Comparison of ENCODE assay signal across 8 mouse cellular contexts in genomic region chr13:22028673-22029460, GRCm38 (mm10). TPM values are rescaled to one million over a fixed set of nuclear protein-coding genes. Genes with fewer than 3 reads are reported as not detected.
DNase-seq lines count a peak whose midpoint lies in the region; ATAC-seq lines count a peak whose summit lies in the region.

No protein-coding gene starts in this region.

- peaks cover 5% of the 10 kb centered on the region; the same call in 1 of the 2 replicates for H3K4me1 ChIP-seq in hindbrain, embryonic 15.5 days (replicated peaks)

- H3K27me3 ChIP-seq in hindbrain, embryonic 15.5 days: peaks cover 1% of the 10 kb centered on the region; the same call in 1 of the 2 replicates

- peak overlapping the region; percentile 62 for H3K4me2 ChIP-seq in hindbrain, embryonic 15.5 days

- H3K9ac ChIP-seq in hindbrain, embryonic 15.5 days: peak overlapping the region; percentile 51

- H3K9me3 ChIP-seq in hindbrain, embryonic 15.5 days: no peaks in the 10 kb centered on the region

- peak; percentile 93 for DNase-seq in R1 (ENCODE audit: low read depth, low spot score)
- DNase-seq in cerebellum, postnatal 36 days: peak; percentile 95 to 98
- DNase-seq in frontal cortex, postnatal 36 days (ENCODE audit: low spot score in 2 of 2): peak; percentile 93 to 97
- peak; percentile 91 for DNase-seq in left cerebral cortex, adult 18-20 months (ENCODE audit: low spot score in 2 of 2)
- peak; percentile 94 to 97 for DNase-seq in lung, postnatal 4 days
- peak; percentile 94 for DNase-seq in retina, postnatal 1 day
- peak; percentile 91 to 95 for DNase-seq in urinary bladder, adult 18-20 months (ENCODE audit: low spot score in 2 of 2)

- no peaks in the 10 kb centered on the region for H3K36me3 ChIP-seq in hindbrain, embryonic 15.5 days

- under 1% methylated on average over 40 of the region's 40 CpGs for whole genome bisulfite sequencing in hindbrain, embryonic 15.5 days

- peak; percentile 82 for ATAC-seq in hindbrain, embryonic 15.5 days (ENCODE audit: low FRiP score, low read depth)

- peak overlapping the region; percentile 68 for H3K27ac ChIP-seq in hindbrain, embryonic 15.5 days (replicated peaks)

- peak overlapping the region; percentile 52 for H3K4me3 ChIP-seq in hindbrain, embryonic 15.5 days

RNA-seq across cellular contexts. Expression of gene Hist1h2ah, which starts 6.5 kb away (rescaled TPM):
- polyA plus RNA-seq in hindbrain, embryonic 15.5 days (2015; fragmentation: Nextera tagmentation; extraction: Ambion mirVana): 1.7 and 2.2 TPM in 2 replicates
- 10 to 100 TPM; 24.4 to 38.7 TPM for total RNA-seq in left cerebral cortex, adult 18-20 months (2021)

RNA-seq across cellular contexts. Expression of gene Hist1h2bk, which starts 6.8 kb away (rescaled TPM):
- polyA plus RNA-seq in hindbrain, embryonic 15.5 days (2015; fragmentation: Nextera tagmentation; extraction: Ambion mirVana): 1.2 and 1.5 TPM in 2 replicates
- 10 to 100 TPM; 14.5 to 16.1 TPM for total RNA-seq in left cerebral cortex, adult 18-20 months (2021)

RNA-seq across cellular contexts. Expression of gene Hist1h4i, which starts 12.3 kb away (rescaled TPM):
- 8.4 and 10.7 TPM in 2 replicates for polyA plus RNA-seq in hindbrain, embryonic 15.5 days (2015; fragmentation: Nextera tagmentation; extraction: Ambion mirVana)
- total RNA-seq in left cerebral cortex, adult 18-20 months (2021): 10 to 100 TPM; 71.8 to 81.6 TPM

RNA-seq across cellular contexts. Expression of gene Hist1h2ag, which starts 13.9 kb away (rescaled TPM):
- polyA plus RNA-seq in hindbrain, embryonic 15.5 days (2015; fragmentation: Nextera tagmentation; extraction: Ambion mirVana): 6.5 and 10.3 TPM in 2 replicates
- total RNA-seq in left cerebral cortex, adult 18-20 months (2021): 10 to 100 TPM in 1 of 2 experiments, 1 to 10 TPM in 1; 7.5 to 13.7 TPM

RNA-seq across cellular contexts. Expression of gene Hist1h2bj, which starts 14.1 kb away (rescaled TPM):
- 2.3 and 2.9 TPM in 2 replicates for polyA plus RNA-seq in hindbrain, embryonic 15.5 days (2015; fragmentation: Nextera tagmentation; extraction: Ambion mirVana)
- total RNA-seq in left cerebral cortex, adult 18-20 months (2021): 10 to 100 TPM in 1 of 2 experiments, 1 to 10 TPM in 1; 9.3 to 11.7 TPM

Comparison
In these comparisons a context has a peak if more than half of its experiments do, and no peak if none do; other contexts are left out.
1. Peak in every context shown above with its lines: DNase-seq, ATAC-seq, H3K4me3 ChIP-seq and H3K27ac ChIP-seq.